Mouse (Mus musculus): ENCODE measurements around the gene Slc16a7.

The Slc16a7 gene

GRCm38 (mm10) chr10:125388876-125389786, at the start of gene Slc16a7:
Gene Slc16a7 (minus strand): TSS chr10:125389465.
- in situ Hi-C loops (cut with MboI; ENCODE audit: low pct_unique_long_range_greater_than_20kb in 1 of 2, low sequenced_read_pairs in 2 of 2, unreplicated experiment in 1 of 2), result no loop called here

GRCm38 (mm10) chr10:125418795-125419194, 29.5 kb upstream of the Slc16a7 start:
- in situ Hi-C loops (cut with MboI; ENCODE audit: low pct_unique_long_range_greater_than_20kb in 1 of 2, low sequenced_read_pairs in 2 of 2, unreplicated experiment in 1 of 2), result no loop called here

GRCm38 (mm10) chr10:125399796-125400195, 10.5 kb upstream of the Slc16a7 start:
- in situ Hi-C loops (cut with MboI; ENCODE audit: low pct_unique_long_range_greater_than_20kb in 1 of 2, low sequenced_read_pairs in 2 of 2, unreplicated experiment in 1 of 2), result no loop called here

GRCm38 (mm10) chr10:125390011-125390410, 746 bp upstream of the Slc16a7 start:
- in situ Hi-C loops (cut with MboI; ENCODE audit: low pct_unique_long_range_greater_than_20kb in 1 of 2, low sequenced_read_pairs in 2 of 2, unreplicated experiment in 1 of 2), result no loop called here

DNA sequence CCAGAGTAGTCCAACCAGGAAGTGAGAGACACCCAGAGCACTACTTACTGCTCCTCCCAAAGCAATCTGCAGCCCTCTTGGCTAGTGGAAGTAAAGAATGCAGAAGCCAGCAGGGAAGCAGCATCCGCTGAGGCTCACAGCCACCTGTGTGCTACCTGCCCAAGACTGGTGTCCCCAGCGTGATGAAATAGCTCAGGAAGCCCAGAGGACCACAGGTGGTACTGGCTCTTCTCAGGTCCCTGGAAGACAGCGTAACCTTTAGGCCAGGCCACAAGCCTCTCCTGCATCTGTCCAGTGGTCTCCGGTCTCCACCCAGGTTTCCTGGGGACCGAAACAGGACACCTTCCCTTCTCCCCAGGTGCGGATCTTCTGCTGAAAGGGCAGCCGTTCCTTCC, 787 bp downstream of the Slc16a7 start:
- in situ Hi-C loops (cut with MboI; ENCODE audit: low pct_unique_long_range_greater_than_20kb in 1 of 2, low sequenced_read_pairs in 2 of 2, unreplicated experiment in 1 of 2), result no loop called here

GRCm38 (mm10) chr10:125387782-125388415, 1.4 kb downstream of the Slc16a7 start:
- in situ Hi-C loops (cut with MboI; ENCODE audit: low pct_unique_long_range_greater_than_20kb in 1 of 2, low sequenced_read_pairs in 2 of 2, unreplicated experiment in 1 of 2), result no loop called here

DNA sequence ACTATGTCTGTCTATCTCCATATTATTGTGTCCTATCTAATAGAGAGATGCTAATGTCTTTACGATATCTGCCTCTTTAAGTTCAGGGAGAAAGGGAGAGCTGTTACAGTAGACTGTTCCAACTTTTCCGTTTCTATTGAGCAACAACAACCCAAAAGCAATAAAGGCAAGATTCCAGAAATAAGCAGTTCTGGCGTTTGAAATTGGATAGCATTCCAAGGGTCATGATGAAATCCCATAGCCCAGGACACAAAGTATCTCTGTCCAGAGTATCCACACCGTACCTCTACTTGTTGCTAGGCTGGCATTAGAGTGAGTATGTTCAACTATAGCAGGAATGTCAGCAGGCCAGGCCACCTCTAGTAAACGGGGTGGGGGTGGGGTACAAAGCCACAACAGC, 13.7 kb downstream of the Slc16a7 start:
- in situ Hi-C loops (cut with MboI; ENCODE audit: low pct_unique_long_range_greater_than_20kb in 1 of 2, low sequenced_read_pairs in 2 of 2, unreplicated experiment in 1 of 2), result no loop called here

DNA sequence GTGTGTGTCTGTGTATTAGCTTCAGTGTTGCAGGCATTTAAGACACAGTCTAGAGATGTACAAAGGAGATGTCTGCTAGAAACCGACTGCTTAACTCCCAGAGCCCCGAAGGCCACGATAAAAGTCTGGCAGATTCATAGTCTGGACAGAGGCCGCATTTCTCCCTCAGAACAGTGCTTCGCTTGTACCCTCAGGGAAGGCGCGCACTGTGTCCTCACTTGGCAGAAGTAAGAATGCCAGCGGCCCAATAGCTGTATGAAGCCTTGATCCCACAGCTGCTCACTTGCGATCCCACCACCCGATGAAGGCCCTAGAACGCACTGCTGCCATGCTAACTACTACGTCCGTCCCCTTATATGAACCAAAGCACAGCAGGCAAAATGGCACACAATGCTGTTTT, 16.6 kb downstream of the Slc16a7 start:
- in situ Hi-C loops (cut with MboI; ENCODE audit: low pct_unique_long_range_greater_than_20kb in 1 of 2, low sequenced_read_pairs in 2 of 2, unreplicated experiment in 1 of 2), result no loop called here

- in situ Hi-C loops (cut with MboI; ENCODE audit: low pct_unique_long_range_greater_than_20kb in 1 of 2, low sequenced_read_pairs in 2 of 2, unreplicated experiment in 1 of 2), result no loop called here
Observed at GRCm38 (mm10) chr10:125371451-125371850, 17.8 kb downstream of the Slc16a7 start.

- in situ Hi-C loops (cut with MboI; ENCODE audit: low pct_unique_long_range_greater_than_20kb in 1 of 2, low sequenced_read_pairs in 2 of 2, unreplicated experiment in 1 of 2), result no loop called here
Observed at GRCm38 (mm10) chr10:125370037-125370610, 19.1 kb downstream of the Slc16a7 start.

DNA sequence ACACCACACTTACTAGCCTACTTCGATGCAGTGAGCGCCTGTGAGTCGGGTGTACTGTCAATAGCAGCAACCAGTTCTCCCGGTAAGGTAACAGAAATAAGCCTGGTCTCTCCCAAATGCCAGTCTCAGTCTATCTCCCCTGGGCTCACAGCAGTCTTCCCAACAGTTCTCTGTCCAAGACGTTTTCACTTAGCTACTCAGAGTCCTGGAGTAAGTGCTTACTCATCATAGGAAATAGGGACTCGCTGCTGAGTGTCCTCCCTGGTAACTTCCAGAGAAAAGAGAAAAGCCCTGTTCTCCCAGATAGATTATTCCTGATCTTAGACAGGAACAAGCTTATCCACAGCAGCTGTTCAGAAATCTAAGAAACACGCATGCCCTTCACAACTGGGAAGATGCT, 30.8 kb downstream of the Slc16a7 start:
- in situ Hi-C loops (cut with MboI; ENCODE audit: low pct_unique_long_range_greater_than_20kb in 1 of 2, low sequenced_read_pairs in 2 of 2, unreplicated experiment in 1 of 2), result no loop called here

GRCm38 (mm10) chr10:125352805-125353204, 36.5 kb downstream of the Slc16a7 start:
- in situ Hi-C loops (cut with MboI; ENCODE audit: low pct_unique_long_range_greater_than_20kb in 1 of 2, low sequenced_read_pairs in 2 of 2, unreplicated experiment in 1 of 2), result no loop called here

DNA sequence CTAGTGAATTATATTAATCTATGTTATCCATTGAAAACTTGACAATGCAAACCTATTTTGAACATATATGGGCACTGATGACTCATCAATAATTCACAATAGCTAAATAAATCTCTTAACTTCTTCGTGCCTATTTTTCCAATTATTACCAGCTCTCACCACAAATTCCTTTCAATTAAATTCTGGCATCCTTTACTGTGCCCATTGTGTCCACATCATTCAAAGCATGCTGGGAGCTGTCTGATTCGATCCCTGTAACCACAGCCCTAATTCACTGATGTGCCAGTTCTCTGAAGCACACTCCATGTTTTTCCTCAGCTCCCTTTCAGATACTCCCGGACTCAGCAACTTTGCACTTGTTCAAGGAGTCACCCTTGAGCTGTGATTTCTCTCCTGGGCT, 41.1 kb downstream of the Slc16a7 start:
- in situ Hi-C loops (cut with MboI; ENCODE audit: low pct_unique_long_range_greater_than_20kb in 1 of 2, low sequenced_read_pairs in 2 of 2, unreplicated experiment in 1 of 2), result no loop called here

- in situ Hi-C loops (cut with MboI; ENCODE audit: low pct_unique_long_range_greater_than_20kb in 1 of 2, low sequenced_read_pairs in 2 of 2, unreplicated experiment in 1 of 2), result no loop called here
Observed at GRCm38 (mm10) chr10:125347149-125347548, 42.1 kb downstream of the Slc16a7 start.

DNA sequence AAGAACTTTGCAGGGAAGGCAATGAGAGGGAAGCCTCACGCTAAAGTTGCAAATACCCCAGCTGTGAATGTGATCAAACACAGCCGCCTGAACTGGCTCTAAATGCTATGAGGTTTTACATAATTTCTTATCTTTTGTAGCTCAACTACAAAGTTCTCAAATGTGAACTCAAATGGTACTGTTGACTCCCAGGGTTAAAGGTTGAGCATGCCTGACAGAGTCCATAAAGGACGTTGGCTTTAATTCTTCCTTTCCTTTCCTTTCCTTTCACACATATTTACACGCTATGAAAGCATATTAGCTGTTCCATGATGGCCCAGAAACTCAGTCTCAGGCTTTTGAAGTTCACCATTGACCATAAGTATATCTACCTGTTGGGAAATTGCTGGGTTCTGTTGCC, 42.9 kb downstream of the Slc16a7 start:
- in situ Hi-C loops (cut with MboI; ENCODE audit: low pct_unique_long_range_greater_than_20kb in 1 of 2, low sequenced_read_pairs in 2 of 2, unreplicated experiment in 1 of 2), result no loop called here

- in situ Hi-C loops (cut with MboI; ENCODE audit: low pct_unique_long_range_greater_than_20kb in 1 of 2, low sequenced_read_pairs in 2 of 2, unreplicated experiment in 1 of 2), result no loop called here
Observed at GRCm38 (mm10) chr10:125345583-125345982, 43.7 kb downstream of the Slc16a7 start.

DNA sequence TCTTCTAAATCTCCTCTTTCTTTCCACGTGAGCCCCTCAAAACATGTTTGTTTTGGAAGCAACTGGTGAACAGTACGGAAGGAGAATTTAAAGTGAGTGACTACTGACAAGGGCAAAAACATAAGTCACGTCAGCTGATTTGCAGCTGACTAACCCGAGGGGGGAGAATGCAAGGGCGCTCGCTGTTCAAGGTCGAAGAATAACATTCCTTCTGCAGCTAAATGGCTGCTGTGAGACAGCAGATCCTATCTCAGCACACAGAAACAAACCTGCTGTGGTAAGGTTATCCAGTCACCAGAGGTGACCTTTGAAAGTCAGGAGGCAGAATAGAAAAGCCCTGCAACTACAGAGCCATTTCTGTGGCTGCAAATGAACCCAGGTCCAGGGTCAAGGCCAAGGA, 47.1 kb downstream of the Slc16a7 start:
- in situ Hi-C loops (cut with MboI; ENCODE audit: low pct_unique_long_range_greater_than_20kb in 1 of 2, low sequenced_read_pairs in 2 of 2, unreplicated experiment in 1 of 2), result no loop called here

GRCm38 (mm10) chr10:125333799-125334198, 55.5 kb downstream of the Slc16a7 start:
- in situ Hi-C loops (cut with MboI; ENCODE audit: low pct_unique_long_range_greater_than_20kb in 1 of 2, low sequenced_read_pairs in 2 of 2, unreplicated experiment in 1 of 2), result no loop called here

- in situ Hi-C loops (cut with MboI; ENCODE audit: low pct_unique_long_range_greater_than_20kb in 1 of 2, low sequenced_read_pairs in 2 of 2, unreplicated experiment in 1 of 2), result no loop called here
Observed at GRCm38 (mm10) chr10:125331334-125331733, 57.9 kb downstream of the Slc16a7 start.
